Mouse (Mus musculus): Measurements from ENCODE around the gene Adipor1. TPM values are rescaled to one million over a fixed set of nuclear protein-coding genes. Genes with fewer than 3 reads are reported as not detected.

Gene Adipor1
- total RNA-seq (2023) = 10 to 100 TPM; 72.0 to 74.4 TPM

GRCm38 (mm10) chr1:134415168-134415831 is at the start of gene Adipor1:
TSS of gene Adipor1 (plus strand) at chr1:134415378.

GRCm38 (mm10) chr1:134385666-134386065 is 29.5 kb upstream of the Adipor1 start, which contains the start of gene 4933406M09Rik:
TSS of gene 4933406M09Rik (plus strand) at chr1:134385940.

GRCm38 (mm10) chr1:134405509-134406413 is 9.4 kb upstream of the Adipor1 start, which contains the start of gene Cyb5r1:
TSS of gene Cyb5r1 (plus strand) at chr1:134405559.

GRCm38 (mm10) chr1:134454904-134455824 is 40.0 kb downstream of the Adipor1 start, which contains the start of gene Klhl12:
TSS of gene Klhl12 (plus strand) at chr1:134455531.

Other genes with a start within 250 kb of the Adipor1 start
- not detected for gene Chil1, start 233.2 kb upstream of the Adipor1 start, total RNA-seq (2023)
- gene Mybph, start 221.9 kb upstream of the Adipor1 start, total RNA-seq (2023) = not detected
- gene Adora1, start 179.9 kb upstream of the Adipor1 start, total RNA-seq (2023) = not detected
- not detected for gene Myog, start 125.4 kb upstream of the Adipor1 start, total RNA-seq (2023)
- gene Ppfia4, start 82.5 kb upstream of the Adipor1 start, total RNA-seq (2023) = 1 to 10 TPM in 1 of 2 experiments, under 1 TPM in 1; 0.95 to 1.1 TPM
- gene Tmem183a, start 53.4 kb upstream of the Adipor1 start, total RNA-seq (2023) = 10 to 100 TPM; 68.8 to 73.0 TPM
- gene 4933406M09Rik, start 29.4 kb upstream of the Adipor1 start, total RNA-seq (2023) = not detected
- 10 to 100 TPM; 12.5 to 14.6 TPM for gene Cyb5r1, start 9.8 kb upstream of the Adipor1 start, total RNA-seq (2023)
- 10 to 100 TPM; 38.6 to 43.2 TPM for gene Klhl12, start 40.2 kb downstream of the Adipor1 start, total RNA-seq (2023)
- gene Rabif, start 79.3 kb downstream of the Adipor1 start, total RNA-seq (2023) = 10 to 100 TPM; 29.0 to 32.3 TPM
- not detected for gene Mgat4e, start 134.3 kb downstream of the Adipor1 start, total RNA-seq (2023)
- 10 to 100 TPM; 63.5 to 66.2 TPM for gene Kdm5b, start 144.8 kb downstream of the Adipor1 start, total RNA-seq (2023)
- gene Syt2, start 231.3 kb downstream of the Adipor1 start, total RNA-seq (2023) = not detected

Measured in T-cell, adult 66 days (primary cell).